12 mouse cellular contexts compared by ENCODE assay signal in the genomic region with DNA sequence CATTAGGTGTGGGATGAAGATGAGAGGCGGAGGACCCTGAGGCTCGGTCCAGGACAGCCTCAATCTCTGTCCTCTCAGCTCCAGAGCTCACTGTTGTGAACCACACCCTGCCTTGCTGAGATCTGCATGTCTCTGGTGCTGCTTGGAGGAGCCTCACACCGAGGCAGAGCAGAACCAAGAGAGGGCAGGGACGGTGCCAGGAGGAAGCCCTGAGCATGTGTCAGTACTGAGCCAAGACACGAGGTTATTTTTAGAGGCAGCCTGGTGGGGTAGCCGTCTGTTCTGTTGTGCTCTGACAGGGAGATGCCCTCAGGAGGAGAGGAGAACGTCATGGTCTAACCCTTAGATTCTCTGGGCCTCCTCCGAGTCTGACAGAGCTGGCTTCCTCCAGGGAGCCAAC. TPM values are rescaled to one million over a fixed set of nuclear protein-coding genes. Genes with fewer than 3 reads are reported as not detected.
DNase-seq lines count a peak whose midpoint lies in the region; ATAC-seq and TF ChIP-seq lines count a peak whose summit lies in the region.
"Had no signal": no experiment of that assay in that cellular context is flagged by ENCODE, and none has a peak within 500 bp of the region (broad histone marks: within the 10 kb centered on the region; RNA-seq: fewer than 3 reads in every experiment).

No protein-coding gene starts in this region.

- H3K9me3 ChIP-seq in liver, postnatal 0 days (ENCODE audit: low read length), result no peaks in the 10 kb centered on the region
- H3K9me3 ChIP-seq: embryonic facial prominence, embryonic 12.5 days had no signal

- TF ChIP-seq EP300 in liver, postnatal 0 days (IDR thresholded peaks at IDR 0.05; ENCODE audit: low read depth), result no peak

- no peak for DNase-seq in cerebellum, postnatal 4 days (ENCODE audit: low spot score in 2 of 2)
- DNase-seq in layer of hippocampus, adult 9-11 months, result peak; percentile 27
- DNase-seq in layer of hippocampus, postnatal 14 days (ENCODE audit: low spot score in 2 of 2), result no peak
- peak; percentile 88 to 93 for DNase-seq in cerebellum, adult 18-20 months
- no peak for DNase-seq in liver, postnatal 0 days
- no peak for DNase-seq in urinary bladder, postnatal 4 days (ENCODE audit: low spot score in 2 of 2)
- no peak for DNase-seq in gastrocnemius, postnatal 36 days
- DNase-seq: B cell, adult 2 months had no signal

- H3K4me3 ChIP-seq in liver, postnatal 0 days (ENCODE audit: low read depth, low read length), result no peak overlapping the region
- H3K4me3 ChIP-seq: embryonic facial prominence, embryonic 12.5 days; kidney, embryonic 15.5 days had no signal

- 31% methylated on average over 8 of the region's 8 CpGs for WGBS in liver, postnatal 0 days (ENCODE audit: insufficient replicate concordance)

- no peak for TF ChIP-seq CTCF in liver, postnatal 0 days (IDR thresholded peaks at IDR 0.05; ENCODE audit: low read depth)

- H3K9ac ChIP-seq in liver, postnatal 0 days (replicated peaks), result no peak overlapping the region
- H3K9ac ChIP-seq: embryonic facial prominence, embryonic 12.5 days; kidney, embryonic 15.5 days; liver, embryonic 14.5 days had no signal

- H3K4me2 ChIP-seq in liver, postnatal 0 days (ENCODE audit: low read depth, low read length), result no peak overlapping the region
- H3K4me2 ChIP-seq: embryonic facial prominence, embryonic 12.5 days; kidney, embryonic 15.5 days had no signal

- H3K36me3 ChIP-seq in liver, postnatal 0 days (replicated peaks; ENCODE audit: insufficient read depth, low read length), result no peaks in the 10 kb centered on the region
- H3K36me3 ChIP-seq: embryonic facial prominence, embryonic 12.5 days; kidney, embryonic 15.5 days had no signal

- H3K27ac ChIP-seq in liver, postnatal 0 days (ENCODE audit: low read depth), result peak overlapping the region; percentile 63
- H3K27ac ChIP-seq: embryonic facial prominence, embryonic 12.5 days; kidney, embryonic 15.5 days; liver, embryonic 14.5 days had no signal

- peaks cover 34% of the 10 kb centered on the region for H3K4me1 ChIP-seq in liver, postnatal 0 days (ENCODE audit: insufficient read depth)

- no peaks in the 10 kb centered on the region for H3K27me3 ChIP-seq in liver, postnatal 0 days (ENCODE audit: insufficient read depth, low read length)

- intact Hi-C loops in gastrocnemius, postnatal 36 days (cut with DNase I), result no loop called here

- ATAC-seq in cerebellum, adult (ENCODE audit: insufficient number of reproducible peaks, low FRiP score, low TSS enrichment), result peak; percentile 92
- ATAC-seq in liver, postnatal 0 days, result no peak; the same call in 1 of the 2 replicates

RNA-seq across cellular contexts. Expression of gene Tle3, which starts 50.3 kb away (rescaled TPM):
- 10 to 100 TPM; 73.5 to 77.2 TPM for total RNA-seq in layer of hippocampus, postnatal 14 days (2021)
- 3.2 and 3.6 TPM in 2 replicates for polyA plus RNA-seq in liver, postnatal 0 days (2015; fragmentation: Nextera tagmentation; extraction: Ambion mirVana)
- total RNA-seq in gastrocnemius, postnatal 36 days (2021), result 1 to 10 TPM; 6.3 to 7.0 TPM

Comparison
In these comparisons a context has a peak if more than half of its experiments do, and no peak if none do; other contexts are left out.
1. DNase-seq: peak in layer of hippocampus, adult 9-11 months (single experiment) and cerebellum, adult 18-20 months (2 of 2); none in cerebellum, postnatal 4 days (0 of 2), layer of hippocampus, postnatal 14 days (0 of 2), liver, postnatal 0 days (single experiment), urinary bladder, postnatal 4 days (0 of 2) and gastrocnemius, postnatal 36 days (0 of 2).
2. RNA of gene Tle3, which starts 50.3 kb away (total RNA-seq): 73.5 to 77.2 TPM in layer of hippocampus, postnatal 14 days; 6.3 to 7.0 TPM in gastrocnemius, postnatal 36 days; every median in the first group is over 4 times any median in the second.